Mouse (Mus musculus) C2C12 (cell line): ENCODE data around the gene Fbln5.

Source experiments
- CEBPB ChIP-seq: IDR thresholded peaks from one replicate; pipeline ENCODE4 v1.6.1; 2011; ENCODE audit warnings: low read depth, mild to moderate bottlenecking, control low read depth, moderate library complexity
- CTCF ChIP-seq: IDR thresholded peaks from one replicate; pipeline ENCODE4 v1.5.1; 2011; ENCODE audit not compliant: control insufficient read depth, insufficient read depth, insufficient read length
- MAX ChIP-seq: IDR thresholded peaks from one replicate; pipeline ENCODE4 v1.6.1; 2011; ENCODE audit warnings: mild to moderate bottlenecking, control low read depth
- MYOD1 ChIP-seq: IDR thresholded peaks from one replicate; pipeline ENCODE4 v1.6.1; 2011; ENCODE audit warnings: low read depth; ENCODE audit not compliant: control insufficient read depth, insufficient read length
- MYOG ChIP-seq: IDR thresholded peaks from one replicate; pipeline ENCODE4 v1.6.1; 2011; ENCODE audit not compliant: control insufficient read depth, insufficient read length; ENCODE audit errors: extremely low read depth
- USF1 ChIP-seq: IDR thresholded peaks from one replicate; pipeline ENCODE4 v1.6.1; 2011; ENCODE audit warnings: low read depth, mild to moderate bottlenecking, control low read depth, moderate library complexity

DNA sequence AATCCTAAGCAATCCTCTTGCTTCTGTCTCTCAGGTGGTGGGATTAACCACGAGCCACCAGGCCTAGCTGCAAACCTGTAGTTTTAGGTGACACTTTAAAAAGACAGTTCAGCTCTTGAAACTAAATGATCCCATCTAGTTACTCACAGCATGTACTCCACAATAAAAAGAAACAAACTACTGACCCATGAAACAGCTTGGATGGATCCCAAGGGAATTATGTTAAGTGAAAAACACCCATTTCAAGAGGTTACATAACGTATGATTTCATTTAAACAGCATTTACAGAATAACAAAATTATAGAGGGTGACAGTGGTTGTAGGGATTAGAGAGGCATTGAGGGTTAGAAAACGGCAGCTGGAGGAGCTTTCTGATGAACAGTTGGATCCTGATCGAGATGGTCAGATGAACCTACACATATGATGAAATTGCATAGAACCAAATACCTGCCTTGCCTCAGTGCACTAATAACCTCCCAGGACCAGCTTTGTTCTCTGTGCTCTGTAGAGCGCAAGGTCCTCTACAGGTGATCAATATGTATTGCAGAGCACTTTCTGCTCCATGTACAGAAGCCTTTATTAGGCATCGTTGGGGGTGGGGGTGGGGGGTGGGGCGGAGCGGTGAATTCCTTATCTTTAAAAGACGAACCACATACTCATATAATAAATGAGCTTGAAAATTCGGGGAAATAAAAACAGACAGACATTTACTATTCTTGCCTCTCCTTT, 17.9 kb upstream of the Fbln5 start:
- TF ChIP-seq CTCF (no peak), MYOG (no peak), MAX (no peak), MYOD1 (no peak), USF1 (no peak), CEBPB (no peak)
